Mouse (Mus musculus): ENCODE results near the gene Myadml2.

The Myadml2 gene

GRCm38 (mm10) chr11:120608241-120609034 is 39.5 kb downstream of the Myadml2 start, which contains the start of gene Npb:
TSS of gene Npb (plus strand) at chr11:120608477.
- no peak for DNase-seq (ENCODE audit: low spot score)

- no peak for DNase-seq (ENCODE audit: low spot score)
Observed at GRCm38 (mm10) chr11:120606764-120607163, 41.2 kb downstream of the Myadml2 start.

GRCm38 (mm10) chr11:120605667-120606066 is 42.3 kb downstream of the Myadml2 start:
- no peak for DNase-seq (ENCODE audit: low spot score)

- no peak for DNase-seq (ENCODE audit: low spot score)
Observed at GRCm38 (mm10) chr11:120603545-120603944, 44.4 kb downstream of the Myadml2 start.

- DNase-seq (ENCODE audit: low spot score), result no peak
Observed at GRCm38 (mm10) chr11:120600716-120601115, 47.2 kb downstream of the Myadml2 start.

- no peak for DNase-seq (ENCODE audit: low spot score)
Observed at GRCm38 (mm10) chr11:120598990-120599549, 48.9 kb downstream of the Myadml2 start.

- DNase-seq (ENCODE audit: low spot score), result peak; percentile 90
Observed at GRCm38 (mm10) chr11:120598283-120598989, 49.5 kb downstream of the Myadml2 start, which contains the start of the genes Alyref and Anapc11. TSS of gene Alyref (minus strand) at chr11:120598365. TSS of gene Anapc11 (plus strand) at chr11:120598421.

DNA sequence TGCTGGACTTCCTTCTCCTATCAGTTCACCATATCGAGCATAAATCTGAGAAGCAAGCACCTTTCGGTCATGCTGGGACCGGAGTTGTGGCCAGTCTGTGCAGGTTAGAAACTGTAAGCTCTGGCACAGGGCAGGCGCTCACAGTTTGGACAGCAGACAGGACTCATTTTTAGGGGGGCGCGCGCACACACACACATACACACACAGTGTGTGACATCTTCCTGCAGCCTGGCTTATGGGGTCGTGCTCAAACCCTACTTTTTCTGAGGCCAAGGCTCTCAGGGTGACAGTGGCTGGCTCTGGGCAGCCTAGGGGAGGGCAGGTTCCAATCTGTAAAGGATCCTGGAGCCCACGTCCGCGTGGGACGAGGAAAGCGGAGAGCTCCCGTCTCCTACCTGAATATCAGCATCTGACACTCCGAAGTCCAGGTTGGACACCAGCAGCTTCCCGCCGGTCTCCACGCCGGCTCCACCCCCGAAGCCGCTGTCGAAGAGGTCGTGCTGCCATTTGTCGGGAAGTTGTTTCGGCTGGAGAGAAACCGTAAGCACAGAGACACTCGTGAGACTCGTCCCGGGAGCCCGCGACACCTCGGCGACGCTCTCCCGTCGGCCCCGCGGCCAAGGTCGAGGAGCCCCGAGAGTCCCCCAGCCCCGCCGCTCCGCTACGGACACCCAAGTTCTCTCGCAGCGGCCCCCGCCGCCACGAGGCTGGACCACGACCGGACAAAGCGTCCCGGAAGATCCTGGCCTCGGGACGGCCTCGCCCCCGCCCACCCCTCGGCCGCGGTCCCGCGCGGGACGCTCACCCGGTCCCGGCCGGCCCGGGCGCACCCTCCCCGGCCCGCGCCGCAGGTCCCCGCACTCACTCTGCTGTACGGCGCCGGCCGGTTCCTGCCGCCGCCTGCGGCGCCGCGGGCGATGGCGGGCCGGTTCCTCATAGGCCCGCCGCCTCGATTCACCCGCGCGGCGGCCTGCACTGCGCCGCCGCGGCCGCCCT is 50.4 kb downstream of the Myadml2 start:
- DNase-seq (ENCODE audit: low spot score), result no peak

Measured in ovary, postnatal 14 days (tissue).